Mouse (Mus musculus): ENCODE data around the gene Rps21.

- TF ChIP-seq GATA1 (IDR thresholded peaks at IDR 0.05; ENCODE audit: low read length) (no peak), TAL1 (IDR thresholded peaks at IDR 0.05; ENCODE audit: low read length) (no peak)
Measured at GRCm38 (mm10) chr2:180307680-180308079, 50.5 kb downstream of the Rps21 start.
